Mouse (Mus musculus) cerebellum, adult 9-10 months (tissue): ENCODE measurements around the gene Eps15.

Experiments used
- DNase-seq: peaks from one replicate; pipeline ENCODE4 v3.0.0; 2022

The Eps15 gene

GRCm38 (mm10) chr4:109271803-109272202, 8.3 kb upstream of the Eps15 start:
- DNase-seq, result no peak

GRCm38 (mm10) chr4:109273586-109274240, 6.4 kb upstream of the Eps15 start:
- peak; percentile 15 for DNase-seq

GRCm38 (mm10) chr4:109280459-109281160, 542 bp downstream of the Eps15 start:
- peak; percentile 20 for DNase-seq

DNA sequence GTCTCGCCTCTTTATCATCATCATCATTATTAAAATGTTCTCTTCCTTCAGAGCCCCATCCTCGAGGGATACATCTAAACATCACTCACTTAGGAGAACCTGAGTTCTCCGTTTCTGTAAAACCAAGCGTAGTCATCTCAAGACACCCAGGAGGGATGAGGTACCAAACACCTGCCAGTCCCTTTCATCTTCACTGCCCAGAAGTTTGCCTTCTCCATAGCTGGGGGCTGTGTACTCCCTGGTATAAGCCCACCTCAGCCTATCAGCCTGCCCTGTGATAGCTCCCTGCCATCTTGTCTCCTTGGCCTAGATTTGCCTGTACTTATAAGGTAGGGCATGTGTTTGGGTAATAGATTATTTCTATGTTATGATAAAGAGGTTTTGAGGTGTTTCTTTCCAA, 1.1 kb downstream of the Eps15 start:
- peak; percentile 17 for DNase-seq

- DNase-seq, result peak; percentile 8
Observed at GRCm38 (mm10) chr4:109281946-109282345, 1.9 kb downstream of the Eps15 start.

- no peak for DNase-seq
Observed at GRCm38 (mm10) chr4:109294629-109295028, 14.6 kb downstream of the Eps15 start.

DNA sequence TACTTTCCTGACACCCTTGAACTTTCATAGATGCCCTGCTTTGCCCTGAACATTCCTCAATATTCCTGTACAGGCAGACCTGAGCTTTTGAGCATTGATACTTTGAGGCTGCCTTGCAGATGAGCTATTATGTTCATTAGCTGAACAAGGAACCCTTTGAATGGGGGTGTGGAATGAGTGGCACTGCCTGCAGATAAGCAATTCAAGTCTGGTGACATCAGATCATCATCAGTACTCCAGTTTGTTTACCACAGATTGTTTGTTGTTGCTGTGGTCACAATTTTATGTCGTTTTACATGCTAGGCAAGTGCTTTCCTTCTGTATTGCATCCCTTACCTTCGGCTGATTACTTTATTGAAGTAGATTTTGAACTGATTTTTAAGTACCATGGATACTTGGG, 16.4 kb downstream of the Eps15 start:
- no peak for DNase-seq

GRCm38 (mm10) chr4:109299136-109299535, 19.1 kb downstream of the Eps15 start:
- no peak for DNase-seq

DNA sequence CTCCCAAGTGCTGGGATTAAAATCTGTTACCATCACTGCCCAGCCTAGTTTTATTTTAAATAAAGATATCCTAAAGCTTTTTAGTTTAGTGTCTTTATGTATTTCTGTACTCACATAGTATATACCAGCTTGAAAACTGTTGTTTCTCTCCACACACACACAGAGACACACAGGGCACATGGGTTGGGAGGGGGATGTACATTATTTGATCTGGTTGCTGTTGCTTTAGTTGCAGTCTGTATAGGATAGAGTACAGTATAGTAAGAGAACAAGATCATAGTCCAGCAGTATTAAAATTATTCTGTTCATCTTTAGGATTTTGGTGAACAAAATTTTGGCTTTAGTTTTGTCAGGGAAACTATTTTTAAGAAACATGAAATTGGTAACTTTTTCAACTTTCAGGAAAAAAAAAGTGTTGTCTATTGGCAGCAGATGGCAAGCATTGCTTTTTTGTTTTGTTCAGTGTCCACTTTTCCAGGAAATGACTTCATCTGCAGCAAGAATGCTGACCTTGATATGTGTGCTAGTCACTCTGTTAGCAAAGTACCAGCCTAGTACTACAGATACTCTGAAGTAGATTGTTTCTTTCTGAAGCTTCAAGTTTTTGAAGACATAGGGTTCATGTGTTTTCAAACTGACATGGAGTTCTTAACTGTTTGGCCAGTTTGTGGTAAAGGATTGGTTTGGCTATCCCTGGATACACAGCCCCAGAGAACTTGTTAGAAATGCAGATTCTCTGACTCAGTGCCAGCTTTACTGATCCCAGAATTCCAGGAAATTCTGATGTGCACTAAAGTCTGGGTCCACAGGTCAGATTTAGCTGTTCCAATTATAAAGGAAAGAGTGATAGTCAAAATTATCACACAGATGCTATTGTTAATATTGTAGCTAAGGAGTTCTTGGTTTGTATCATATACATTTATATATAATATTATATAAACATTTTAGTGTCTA, 37.1 kb downstream of the Eps15 start:
- no peak for DNase-seq

DNA sequence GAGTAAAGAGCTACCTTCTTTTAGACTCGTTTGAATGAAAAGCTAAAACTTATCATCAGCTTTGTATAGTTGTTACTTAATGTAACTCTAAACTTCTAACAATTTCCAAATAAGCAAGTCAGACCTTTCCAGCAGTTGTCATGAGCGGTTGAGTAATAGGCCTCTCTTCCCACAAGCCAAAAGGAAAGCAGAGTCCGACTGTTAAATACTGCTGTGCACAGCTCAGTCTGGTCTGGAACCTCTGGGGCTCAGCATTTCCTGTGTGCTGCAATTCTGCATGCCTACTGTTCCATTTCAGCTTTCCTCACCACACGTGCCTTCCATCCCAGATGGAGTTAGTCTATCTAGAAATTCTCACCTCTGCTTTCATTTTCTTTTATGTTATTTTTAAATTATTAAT, 56.7 kb downstream of the Eps15 start:
- no peak for DNase-seq

DNA sequence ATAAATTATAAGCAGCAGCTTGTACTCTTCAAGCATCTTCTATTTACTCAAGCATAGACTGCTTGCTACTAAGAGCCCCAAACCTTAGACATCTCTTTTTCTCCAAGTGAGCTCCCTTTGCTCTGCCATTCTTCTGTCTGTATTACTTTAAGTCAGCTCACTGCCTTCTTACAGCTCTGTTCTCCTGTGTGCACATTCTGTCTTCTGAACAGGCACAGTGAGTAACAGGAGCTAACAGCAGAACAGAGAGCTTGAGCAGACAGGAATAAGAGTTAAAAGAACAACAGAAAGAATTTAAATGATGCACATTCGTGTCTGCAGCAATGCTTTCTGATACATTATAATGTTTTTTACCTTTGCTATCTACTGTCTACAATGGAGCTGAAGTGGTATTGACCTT, 61.2 kb downstream of the Eps15 start:
- no peak for DNase-seq

- peak; percentile 87 for DNase-seq
Observed at GRCm38 (mm10) chr4:109342783-109343485, 62.9 kb downstream of the Eps15 start.

DNA sequence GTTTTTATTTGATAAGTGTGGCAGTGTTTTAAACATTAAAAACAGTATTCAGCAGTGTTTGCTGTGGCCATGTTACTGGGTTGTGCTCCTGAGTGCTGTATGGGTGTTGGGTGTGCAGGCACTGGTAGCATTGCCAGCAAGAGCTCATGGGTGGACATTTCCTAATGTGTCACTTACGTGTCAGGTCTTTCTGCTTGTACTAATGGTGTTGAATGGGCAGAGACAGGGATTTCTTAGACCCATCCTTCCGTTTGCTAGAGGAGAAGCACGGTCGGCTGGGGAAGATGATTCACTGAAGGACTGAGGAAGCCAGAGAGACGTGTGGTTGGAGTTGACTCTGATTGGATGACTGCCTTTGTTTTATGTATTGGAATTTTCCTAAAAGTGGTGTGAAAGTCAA, 63.8 kb downstream of the Eps15 start:
- DNase-seq, result peak; percentile 52

DNA sequence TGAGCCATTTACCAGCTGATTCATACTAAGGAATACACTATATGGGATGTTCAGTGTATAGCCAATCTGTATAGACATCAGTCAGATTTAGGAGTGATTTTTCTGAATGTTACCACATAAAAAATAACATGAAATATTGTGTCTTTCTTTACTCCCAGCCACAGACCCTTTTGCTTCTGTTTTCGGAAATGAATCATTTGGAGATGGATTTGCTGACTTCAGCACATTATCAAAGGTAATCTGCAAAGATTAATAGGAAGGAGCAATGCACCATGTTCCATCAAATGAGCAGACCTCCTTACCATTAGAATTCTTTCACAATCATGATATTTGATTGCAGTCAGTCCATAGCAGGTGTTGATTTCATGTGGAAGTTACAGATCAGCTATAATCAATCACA, 98.0 kb downstream of the Eps15 start:
- DNase-seq, result no peak

- DNase-seq, result peak; percentile 73
Observed at GRCm38 (mm10) chr4:109382457-109382856, 102.4 kb downstream of the Eps15 start.

DNA sequence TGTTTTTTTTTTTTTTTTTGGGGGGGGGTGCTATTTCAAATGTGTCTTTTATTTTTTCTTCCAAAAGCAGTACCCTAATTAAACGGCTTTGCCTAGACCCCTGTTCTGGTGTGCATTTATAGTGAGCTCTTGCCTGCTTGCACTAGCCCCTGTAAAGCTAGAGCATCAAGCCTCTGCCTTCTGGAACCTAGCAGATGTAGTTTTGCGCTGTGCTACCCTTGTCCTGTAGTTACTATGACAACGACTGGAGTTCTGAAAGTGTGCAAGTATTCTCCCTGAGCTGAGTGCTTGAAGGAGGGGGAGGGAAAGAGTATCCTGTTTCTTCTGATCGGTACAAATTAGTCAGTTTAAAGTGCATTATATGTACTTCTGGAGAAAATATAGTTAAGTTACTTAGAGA, 105.5 kb downstream of the Eps15 start:
- DNase-seq, result no peak

DNA sequence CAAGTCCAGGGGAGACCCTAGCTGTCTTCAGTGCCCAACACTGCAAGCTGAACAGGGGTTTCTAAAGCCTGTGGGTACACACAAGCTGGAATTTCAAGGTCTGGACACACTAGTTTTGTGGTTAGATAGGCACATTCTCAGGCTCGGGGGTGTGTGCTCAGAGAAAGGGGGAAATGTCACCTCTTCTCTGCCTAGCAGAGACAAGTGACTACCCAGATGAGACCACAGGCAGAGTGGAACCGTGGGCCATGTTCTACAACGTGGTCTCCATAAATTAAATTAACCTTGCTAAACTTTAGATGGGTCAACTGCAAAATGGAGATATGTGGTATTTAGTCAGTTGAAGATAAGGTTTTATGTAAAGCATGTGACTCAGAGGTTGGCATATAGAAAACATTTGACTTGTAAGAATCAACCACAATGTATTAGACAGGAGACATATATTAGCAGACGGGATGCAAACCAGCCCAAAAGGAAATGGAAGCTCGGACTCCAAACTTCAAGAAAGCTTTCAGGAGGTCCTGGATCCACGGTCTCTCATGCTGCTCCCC, 113.2 kb downstream of the Eps15 start:
- DNase-seq, result no peak

- DNase-seq, result peak; percentile 31
Observed at GRCm38 (mm10) chr4:109393902-109394301, 113.8 kb downstream of the Eps15 start.

DNA sequence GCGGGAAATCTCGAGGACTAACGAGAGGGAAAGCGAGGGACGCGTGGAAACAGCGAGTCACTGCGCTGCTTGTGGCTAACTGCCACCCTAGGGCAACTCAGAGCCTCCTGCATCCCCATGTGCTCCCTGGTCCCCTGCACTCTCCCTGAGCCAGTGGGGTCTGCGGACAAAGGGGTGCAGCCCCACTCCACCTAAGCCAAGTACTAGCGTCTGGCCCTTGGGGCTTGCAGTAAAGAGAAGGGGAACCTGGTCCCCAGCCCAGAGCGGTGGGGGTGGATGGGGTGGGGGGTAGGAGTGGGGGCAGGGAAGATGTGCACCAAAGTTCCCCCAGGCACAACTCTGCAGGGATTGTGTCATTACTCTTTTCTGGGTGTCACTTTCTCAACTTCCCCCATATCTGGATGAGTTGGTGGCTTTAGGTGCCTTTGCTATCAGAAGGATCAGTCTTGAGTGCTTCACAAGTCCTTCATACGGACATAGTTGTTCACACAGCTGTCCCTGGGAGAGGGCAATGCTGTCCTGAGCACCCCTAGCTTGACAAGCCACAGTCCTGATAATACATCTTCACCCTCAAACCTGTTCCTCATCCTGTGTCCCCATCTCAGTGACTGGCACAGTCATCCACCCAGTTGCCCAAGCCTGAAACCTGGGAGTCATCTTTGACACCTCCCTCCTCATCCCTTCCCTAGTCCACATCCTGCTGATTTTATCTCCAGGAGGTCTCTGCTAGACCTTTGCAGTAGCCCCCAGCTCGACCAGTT, 114.4 kb downstream of the Eps15 start:
- no peak for DNase-seq

GRCm38 (mm10) chr4:109400366-109400980, 120.4 kb downstream of the Eps15 start:
- no peak for DNase-seq

- no peak for DNase-seq
Observed at GRCm38 (mm10) chr4:109401176-109401689, 121.2 kb downstream of the Eps15 start.
